Mouse (Mus musculus): ENCODE results near the gene Mxd3. TPM values are rescaled to one million over a fixed set of nuclear protein-coding genes. Genes with fewer than 3 reads are reported as not detected.

The Mxd3 gene
- 40.9 and 44.0 TPM in 2 replicates for polyA plus RNA-seq (2015; fragmentation: Nextera tagmentation; extraction: Ambion mirVana)

- peaks cover 36% of the 10 kb centered on the region for H3K4me1 ChIP-seq
- ATAC-seq (ENCODE audit: insufficient number of reproducible peaks, low FRiP score, low TSS enrichment, low read depth), result peak; percentile 86
- H3K9ac ChIP-seq, result peak within 1 kb of the TSS; percentile 58
- H3K4me2 ChIP-seq (replicated peaks), result peak within 1 kb of the TSS; percentile 91
- H3K36me3 ChIP-seq, result peaks cover 13% of the 10 kb centered on the region
- H3K9me3 ChIP-seq (replicated peaks), result no peaks in the 10 kb centered on the region
- no peaks in the 10 kb centered on the region for H3K27me3 ChIP-seq
- under 1% methylated on average over 80 of the region's 82 CpGs for WGBS
- H3K4me3 ChIP-seq (replicated peaks), result peak within 1 kb of the TSS; percentile 82
- peak within 1 kb of the TSS; percentile 91 for H3K27ac ChIP-seq (replicated peaks)
Observed at GRCm38 (mm10) chr13:55329683-55330566, at the start of gene Mxd3. Mxd3 (minus strand) TSS chr13:55329823.

- H3K4me2 ChIP-seq (replicated peaks), result peak overlapping the region; percentile 41
- ATAC-seq (ENCODE audit: insufficient number of reproducible peaks, low FRiP score, low TSS enrichment, low read depth), result no peak
- H3K9me3 ChIP-seq (replicated peaks), result no peaks in the 10 kb centered on the region
- 0 out of 2 replicates have a peak, but pooled peaks cover 6% of the 10 kb centered on the region for H3K4me1 ChIP-seq
- H3K27ac ChIP-seq (replicated peaks), result no peak overlapping the region
- no peaks in the 10 kb centered on the region for H3K36me3 ChIP-seq
- H3K4me3 ChIP-seq (replicated peaks), result peak overlapping the region; percentile 21; the same call in 1 of the 2 replicates
- peaks cover 46% of the 10 kb centered on the region for H3K27me3 ChIP-seq
- WGBS, result 7% methylated on average over 32 of the region's 32 CpGs
- H3K9ac ChIP-seq, result peak overlapping the region; percentile 4; the same call in 1 of the 2 replicates
Observed at GRCm38 (mm10) chr13:55378907-55379580, 49.4 kb upstream of the Mxd3 start.

- H3K4me2 ChIP-seq (replicated peaks), result no peak overlapping the region
- H3K9me3 ChIP-seq (replicated peaks), result no peaks in the 10 kb centered on the region
- ATAC-seq (ENCODE audit: insufficient number of reproducible peaks, low FRiP score, low TSS enrichment, low read depth), result no peak
- no peak overlapping the region for H3K27ac ChIP-seq (replicated peaks)
- 0 out of 2 replicates have a peak, but pooled peaks cover 6% of the 10 kb centered on the region for H3K4me1 ChIP-seq
- H3K27me3 ChIP-seq, result peaks cover 40% of the 10 kb centered on the region
- no peak overlapping the region; the same call in 1 of the 2 replicates for H3K9ac ChIP-seq
- no peak overlapping the region for H3K4me3 ChIP-seq (replicated peaks)
- no peaks in the 10 kb centered on the region for H3K36me3 ChIP-seq
- WGBS, result 60% methylated on average over 2 of the region's 2 CpGs
Observed at GRCm38 (mm10) chr13:55375877-55376276, 46.3 kb upstream of the Mxd3 start.

- Histone ChIP-seq H3K4me1 (peaks cover 8% of the 10 kb centered on the region; the same call in 1 of the 2 replicates), H3K9me3 (replicated peaks) (no peaks in the 10 kb centered on the region), H3K4me3 (replicated peaks) (no peak overlapping the region), H3K27me3 (peaks cover 26% of the 10 kb centered on the region), H3K36me3 (no peaks in the 10 kb centered on the region), H3K9ac (no peak overlapping the region), H3K4me2 (replicated peaks) (no peak overlapping the region), H3K27ac (replicated peaks) (no peak overlapping the region)
- no peak for ATAC-seq (ENCODE audit: insufficient number of reproducible peaks, low FRiP score, low TSS enrichment, low read depth)
- 63% methylated on average over 6 of the region's 6 CpGs for WGBS
Observed at GRCm38 (mm10) chr13:55374206-55374924, 44.7 kb upstream of the Mxd3 start.

GRCm38 (mm10) chr13:55371740-55372139, 42.1 kb upstream of the Mxd3 start:
- H3K9me3 ChIP-seq (replicated peaks), result no peaks in the 10 kb centered on the region
- peaks cover 5% of the 10 kb centered on the region; the same call in 1 of the 2 replicates for H3K4me1 ChIP-seq
- no peak overlapping the region for H3K4me3 ChIP-seq (replicated peaks)
- no peak overlapping the region for H3K4me2 ChIP-seq (replicated peaks)
- no peak overlapping the region for H3K27ac ChIP-seq (replicated peaks)
- H3K9ac ChIP-seq, result no peak overlapping the region
- 37% methylated on average over 5 of the region's 5 CpGs for WGBS
- H3K36me3 ChIP-seq, result no peaks in the 10 kb centered on the region
- peaks cover 10% of the 10 kb centered on the region for H3K27me3 ChIP-seq
- no peak for ATAC-seq (ENCODE audit: insufficient number of reproducible peaks, low FRiP score, low TSS enrichment, low read depth)

- Histone ChIP-seq H3K4me2 (replicated peaks) (no peak overlapping the region), H3K27ac (replicated peaks) (no peak overlapping the region), H3K9me3 (replicated peaks) (no peaks in the 10 kb centered on the region), H3K27me3 (peaks cover 10% of the 10 kb centered on the region), H3K9ac (no peak overlapping the region), H3K36me3 (no peaks in the 10 kb centered on the region), H3K4me3 (replicated peaks) (no peak overlapping the region), H3K4me1 (peaks cover 5% of the 10 kb centered on the region; the same call in 1 of the 2 replicates)
- no peak for ATAC-seq (ENCODE audit: insufficient number of reproducible peaks, low FRiP score, low TSS enrichment, low read depth)
- WGBS, result 51% methylated on average over 8 of the region's 8 CpGs
Observed at GRCm38 (mm10) chr13:55371007-55371681, 41.5 kb upstream of the Mxd3 start.

GRCm38 (mm10) chr13:55370234-55370633, 40.6 kb upstream of the Mxd3 start:
- Histone ChIP-seq H3K4me2 (replicated peaks) (no peak overlapping the region; the same call in 1 of the 2 replicates), H3K4me1 (peaks cover 5% of the 10 kb centered on the region; the same call in 1 of the 2 replicates), H3K36me3 (no peaks in the 10 kb centered on the region), H3K27ac (replicated peaks) (no peak overlapping the region), H3K4me3 (replicated peaks) (no peak overlapping the region), H3K9me3 (replicated peaks) (no peaks in the 10 kb centered on the region), H3K27me3 (peaks cover 6% of the 10 kb centered on the region), H3K9ac (no peak overlapping the region)
- WGBS, result 61% methylated on average over 3 of the region's 3 CpGs
- ATAC-seq (ENCODE audit: insufficient number of reproducible peaks, low FRiP score, low TSS enrichment, low read depth), result no peak

- H3K4me1 ChIP-seq, result peaks cover 5% of the 10 kb centered on the region; the same call in 1 of the 2 replicates
- H3K4me3 ChIP-seq (replicated peaks), result 0 out of 2 replicates have a peak within 1 kb of the TSS, but pooled peaks have one; percentile 6
- H3K9ac ChIP-seq, result no peak within 1 kb of the TSS
- H3K9me3 ChIP-seq (replicated peaks), result no peaks in the 10 kb centered on the region
- ATAC-seq (ENCODE audit: insufficient number of reproducible peaks, low FRiP score, low TSS enrichment, low read depth), result no peak; the same call in 1 of the 2 replicates
- H3K27ac ChIP-seq (replicated peaks), result no peak within 1 kb of the TSS
- peaks cover 11% of the 10 kb centered on the region; the same call in 1 of the 2 replicates for H3K27me3 ChIP-seq
- H3K4me2 ChIP-seq (replicated peaks), result peak within 1 kb of the TSS; percentile 15; the same call in 1 of the 2 replicates
- no peaks in the 10 kb centered on the region for H3K36me3 ChIP-seq
- 57% methylated on average over 13 of the region's 13 CpGs for WGBS
Observed at GRCm38 (mm10) chr13:55369531-55370114, 40.0 kb upstream of the Mxd3 start, which contains the start of gene Rgs14. Rgs14 (plus strand) TSS chr13:55369732.

GRCm38 (mm10) chr13:55368401-55368800, 38.8 kb upstream of the Mxd3 start:
- H3K4me2 ChIP-seq (replicated peaks), result no peak overlapping the region
- 72% methylated on average over 7 of the region's 7 CpGs for WGBS
- H3K9me3 ChIP-seq (replicated peaks), result no peaks in the 10 kb centered on the region
- H3K9ac ChIP-seq, result no peak overlapping the region
- peaks cover 8% of the 10 kb centered on the region; the same call in 1 of the 2 replicates for H3K27me3 ChIP-seq
- H3K27ac ChIP-seq (replicated peaks), result no peak overlapping the region
- H3K36me3 ChIP-seq, result no peaks in the 10 kb centered on the region
- ATAC-seq (ENCODE audit: insufficient number of reproducible peaks, low FRiP score, low TSS enrichment, low read depth), result no peak
- H3K4me3 ChIP-seq (replicated peaks), result no peak overlapping the region
- H3K4me1 ChIP-seq, result peaks cover 5% of the 10 kb centered on the region; the same call in 1 of the 2 replicates

Measured in embryonic facial prominence, embryonic 15.5 days (tissue).